Mouse (Mus musculus) limb, embryonic 15.5 days (tissue): ENCODE measurements around the gene Fam214b. TPM values are rescaled to one million over a fixed set of nuclear protein-coding genes. Genes with fewer than 3 reads are reported as not detected.
A peak's percentile ranks its signal among the peaks of the same experiment; 100 is the strongest.

ENCODE experiments used
- ATAC-seq: fragments of 200-750 bp; cut with Nextera tagmentation; 2 replicates; pipeline ENCODE4 v1.8.0; 2017; ENCODE audit warnings: low read depth, moderate TSS enrichment; ENCODE audit not compliant: insufficient number of reproducible peaks, low FRiP score, low TSS enrichment
- H3K27ac ChIP-seq: fragments of 300-500 bp; sonication (generic); 2 replicates; pipeline ENCODE4 v1.5.1; 2015; ENCODE audit warnings: moderate library complexity, mild to moderate bottlenecking, inconsistent platforms
- H3K27me3 ChIP-seq: fragments of 300-500 bp; sonication (generic); 2 replicates; pipeline ENCODE4 v1.6.1; 2015; ENCODE audit warnings: inconsistent platforms
- H3K36me3 ChIP-seq: fragments of 300-500 bp; sonication (generic); 2 replicates; pipeline ENCODE4 v1.6.1; 2015; ENCODE audit warnings: inconsistent platforms
- H3K4me1 ChIP-seq: fragments of 300-500 bp; sonication (generic); 2 replicates; pipeline ENCODE4 v1.6.1; 2015; ENCODE audit warnings: inconsistent platforms
- H3K4me2 ChIP-seq: fragments of 300-500 bp; sonication (generic); 2 replicates; pipeline ENCODE4 v1.6.1; 2015; ENCODE audit warnings: mild to moderate bottlenecking, inconsistent platforms
- H3K4me3 ChIP-seq: fragments of 300-500 bp; sonication (generic); 2 replicates; pipeline ENCODE4 v1.5.1; 2015; ENCODE audit warnings: mild to moderate bottlenecking, inconsistent platforms
- H3K9ac ChIP-seq: fragments of 300-500 bp; sonication (generic); 2 replicates; pipeline ENCODE4 v1.6.1; 2015; ENCODE audit warnings: inconsistent platforms
- H3K9me3 ChIP-seq: fragments of 300-500 bp; sonication (generic); 2 replicates; pipeline ENCODE4 v1.6.1; 2016; ENCODE audit warnings: inconsistent platforms
- WGBS: fragments of 180-500 bp; shearing (Covaris S2); methylation state at CpG from one replicate; pipeline ENCODE4 v1.1.7; 2015; 5-methylcytosine and 5-hydroxymethylcytosine counted together
- polyA plus RNA-seq: library from polyadenylated mRNA; unstranded; fragments of >200 nt; fragmentation: Nextera tagmentation; extraction: Ambion mirVana; gene quantifications from 2 replicates; pipeline ENCODE4 v1.2.1, GENCODE M21; 2015

The Fam214b gene
- polyA plus RNA-seq, 1 experiment from 2014 or later: 14.9 TPM

DNA sequence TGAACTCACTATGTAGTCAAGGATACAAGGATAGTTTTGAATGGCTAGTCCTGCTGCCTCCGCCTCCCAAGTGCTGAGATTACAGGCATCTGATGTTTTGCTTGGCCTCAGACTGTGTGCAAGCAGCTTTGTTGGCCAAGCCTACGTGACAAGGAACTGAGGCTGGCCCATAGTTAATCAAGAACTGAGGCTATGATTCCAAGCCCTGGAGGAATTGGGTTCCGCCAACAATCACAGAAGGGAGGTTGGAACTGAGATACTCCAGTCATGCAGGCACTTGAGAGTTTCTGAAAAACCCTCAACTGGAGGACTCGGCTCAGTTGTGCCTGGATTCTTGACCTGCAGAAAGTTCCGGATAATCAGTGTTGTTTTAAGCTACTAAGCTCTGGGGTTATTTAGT is 11.6 kb upstream of the Fam214b start:
- H3K9ac ChIP-seq: no peak overlapping the region
- peaks cover 27% of the 10 kb centered on the region for H3K27me3 ChIP-seq
- peaks cover 13% of the 10 kb centered on the region for H3K4me1 ChIP-seq
- no peak overlapping the region for H3K4me3 ChIP-seq
- H3K36me3 ChIP-seq: no peaks in the 10 kb centered on the region
- no peak overlapping the region for H3K27ac ChIP-seq
- no peak overlapping the region for H3K4me2 ChIP-seq
- ATAC-seq: no peak
- no peaks in the 10 kb centered on the region for H3K9me3 ChIP-seq
- WGBS: 87% methylated on average over 5 of the region's 5 CpGs

- no peak overlapping the region for H3K27ac ChIP-seq
- no peaks in the 10 kb centered on the region for H3K4me1 ChIP-seq
- H3K9ac ChIP-seq: no peak overlapping the region
- ATAC-seq: no peak
- H3K27me3 ChIP-seq: 0 out of 2 replicates have a peak, but pooled peaks cover 1% of the 10 kb centered on the region
- no peak overlapping the region for H3K4me3 ChIP-seq
- no peaks in the 10 kb centered on the region for H3K36me3 ChIP-seq
- no peaks in the 10 kb centered on the region for H3K9me3 ChIP-seq
- H3K4me2 ChIP-seq: no peak overlapping the region
- WGBS: 13% methylated on average over 4 of the region's 4 CpGs
Measured at GRCm38 (mm10) chr4:43052627-43053026, 6.6 kb upstream of the Fam214b start.

DNA sequence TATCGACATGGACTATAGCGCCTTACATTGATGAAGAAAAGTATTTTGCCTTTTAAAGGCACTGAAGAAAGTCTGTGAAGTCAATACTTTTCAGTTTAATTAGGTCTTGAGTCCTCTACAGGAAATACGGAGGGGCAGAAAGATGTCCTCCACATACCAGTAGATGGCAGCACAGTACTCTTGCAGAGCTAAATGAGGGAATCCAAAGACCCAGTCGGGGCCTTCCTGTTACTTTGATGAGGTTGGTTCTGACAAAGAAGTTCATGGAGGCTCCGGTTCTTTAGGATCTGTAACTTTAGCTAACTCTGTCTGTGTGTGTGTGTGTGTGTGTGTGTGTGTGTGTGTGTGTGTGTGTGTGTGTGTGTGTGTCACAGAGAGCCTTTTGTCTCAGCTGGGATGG is 1.2 kb upstream of the Fam214b start:
- Histone ChIP-seq H3K4me1 (peaks cover 19% of the 10 kb centered on the region), H3K36me3 (no peaks in the 10 kb centered on the region), H3K4me2 (no peak overlapping the region), H3K9me3 (no peaks in the 10 kb centered on the region), H3K9ac (no peak overlapping the region), H3K27ac (no peak overlapping the region), H3K27me3 (no peaks in the 10 kb centered on the region), H3K4me3 (no peak overlapping the region)
- WGBS: 6% methylated on average over 5 of the region's 5 CpGs
- no peak for ATAC-seq

DNA sequence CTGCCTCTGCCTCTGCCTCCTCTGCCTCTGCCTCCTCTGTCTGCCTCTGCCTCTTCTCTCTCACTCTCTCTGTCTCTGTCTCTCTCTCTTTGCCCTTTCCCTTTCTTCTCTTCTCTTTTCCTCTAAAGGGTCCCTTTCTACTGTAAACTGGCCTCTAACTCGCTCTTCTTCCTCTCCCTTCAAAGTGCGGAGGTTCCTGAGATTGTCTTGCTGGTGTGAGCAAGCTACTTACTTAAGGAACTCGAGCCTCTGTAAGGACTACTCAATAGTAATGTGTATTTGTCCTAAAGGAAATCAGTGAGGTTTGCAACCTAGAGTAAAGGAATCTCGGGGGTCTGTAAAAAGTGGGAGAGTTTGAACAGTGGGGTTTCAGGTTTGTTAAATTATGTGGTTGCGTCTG is 587 bp upstream of the Fam214b start:
- peaks cover 19% of the 10 kb centered on the region for H3K4me1 ChIP-seq
- peak overlapping the region; percentile 73; the same call in 1 of the 2 replicates for H3K4me2 ChIP-seq
- no peaks in the 10 kb centered on the region for H3K9me3 ChIP-seq
- no peaks in the 10 kb centered on the region for H3K36me3 ChIP-seq
- WGBS: 51% methylated on average over 5 of the region's 5 CpGs
- no peaks in the 10 kb centered on the region for H3K27me3 ChIP-seq
- H3K27ac ChIP-seq: no peak overlapping the region
- H3K4me3 ChIP-seq: no peak overlapping the region
- H3K9ac ChIP-seq: no peak overlapping the region
- ATAC-seq: no peak

GRCm38 (mm10) chr4:43045285-43045658 is 748 bp downstream of the Fam214b start:
- peak overlapping the region; percentile 73 for H3K4me2 ChIP-seq
- H3K27me3 ChIP-seq: no peaks in the 10 kb centered on the region
- peaks cover 23% of the 10 kb centered on the region for H3K4me1 ChIP-seq
- ATAC-seq: no peak
- peak overlapping the region; percentile 64; the same call in 1 of the 2 replicates for H3K27ac ChIP-seq
- no peaks in the 10 kb centered on the region for H3K36me3 ChIP-seq
- H3K4me3 ChIP-seq: peak overlapping the region; percentile 60
- H3K9me3 ChIP-seq: no peaks in the 10 kb centered on the region
- no peak overlapping the region for H3K9ac ChIP-seq
- 6% methylated on average over 13 of the region's 13 CpGs for WGBS

- H3K4me1 ChIP-seq: peaks cover 24% of the 10 kb centered on the region
- no peak for ATAC-seq
- whole genome bisulfite sequencing: 27% methylated on average over 4 of the region's 4 CpGs
- no peaks in the 10 kb centered on the region for H3K27me3 ChIP-seq
- H3K9me3 ChIP-seq: no peaks in the 10 kb centered on the region
- peak overlapping the region; percentile 64 for H3K27ac ChIP-seq
- H3K4me3 ChIP-seq: peak overlapping the region; percentile 60
- H3K4me2 ChIP-seq: peak overlapping the region; percentile 73
- no peak overlapping the region for H3K9ac ChIP-seq
- no peaks in the 10 kb centered on the region for H3K36me3 ChIP-seq
Measured at GRCm38 (mm10) chr4:43044673-43045072, 1.3 kb downstream of the Fam214b start.

GRCm38 (mm10) chr4:43043644-43044357 is 2.2 kb downstream of the Fam214b start:
- Histone ChIP-seq H3K9ac (no peak overlapping the region), H3K36me3 (no peaks in the 10 kb centered on the region), H3K9me3 (no peaks in the 10 kb centered on the region), H3K27me3 (no peaks in the 10 kb centered on the region), H3K27ac (peak overlapping the region; percentile 64), H3K4me2 (peak overlapping the region; percentile 30; the same call in 1 of the 2 replicates), H3K4me1 (peaks cover 33% of the 10 kb centered on the region), H3K4me3 (0 out of 2 replicates have a peak overlapping the region, but pooled peaks have one; percentile 3)
- WGBS: 26% methylated on average over 7 of the region's 7 CpGs
- no peak for ATAC-seq

GRCm38 (mm10) chr4:43040881-43041547 is 5.0 kb downstream of the Fam214b start:
- no peak overlapping the region for H3K4me3 ChIP-seq
- H3K9me3 ChIP-seq: no peaks in the 10 kb centered on the region
- no peak overlapping the region for H3K4me2 ChIP-seq
- 69% methylated on average over 9 of the region's 9 CpGs for WGBS
- no peak overlapping the region for H3K9ac ChIP-seq
- H3K27ac ChIP-seq: peak overlapping the region; percentile 5; the same call in 1 of the 2 replicates
- no peaks in the 10 kb centered on the region for H3K27me3 ChIP-seq
- peaks cover 40% of the 10 kb centered on the region for H3K4me1 ChIP-seq
- H3K36me3 ChIP-seq: peaks cover 7% of the 10 kb centered on the region
- no peak for ATAC-seq

GRCm38 (mm10) chr4:43040114-43040572 is 5.9 kb downstream of the Fam214b start:
- peak overlapping the region; percentile 71 for H3K4me3 ChIP-seq
- under 1% methylated on average over 25 of the region's 25 CpGs for WGBS

DNA sequence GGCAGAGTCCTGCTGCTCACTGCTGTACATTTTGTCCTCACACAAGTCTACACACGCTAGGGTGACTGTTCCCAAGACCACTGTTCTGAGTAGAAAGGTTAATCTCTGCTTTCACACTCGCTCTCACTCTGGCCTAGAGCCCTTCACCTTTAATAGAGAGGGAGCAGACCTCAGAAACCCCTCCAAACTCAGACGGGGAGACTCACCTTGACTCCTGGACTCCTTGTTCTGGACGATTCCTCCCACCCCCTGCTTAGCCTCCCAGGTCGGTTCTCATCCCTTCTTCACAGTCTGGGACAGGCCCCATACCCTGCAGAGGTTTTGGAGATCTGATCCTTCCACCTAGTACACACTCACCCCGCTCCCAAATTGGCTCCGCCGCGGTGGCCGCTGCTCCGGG is 6.4 kb downstream of the Fam214b start:
- peak; percentile 8; the same call in 1 of the 2 replicates for ATAC-seq

More at GRCm38 (mm10) chr4:43040114-43040572, 5.9 kb downstream of the Fam214b start:
- Histone ChIP-seq H3K9ac (peak overlapping the region; percentile 68), H3K27me3 (no peaks in the 10 kb centered on the region), H3K36me3 (peaks cover 16% of the 10 kb centered on the region), H3K4me1 (peaks cover 37% of the 10 kb centered on the region), H3K27ac (peak overlapping the region; percentile 88), H3K4me2 (peak overlapping the region; percentile 75), H3K9me3 (no peaks in the 10 kb centered on the region)
- ATAC-seq: peak; percentile 97

DNA sequence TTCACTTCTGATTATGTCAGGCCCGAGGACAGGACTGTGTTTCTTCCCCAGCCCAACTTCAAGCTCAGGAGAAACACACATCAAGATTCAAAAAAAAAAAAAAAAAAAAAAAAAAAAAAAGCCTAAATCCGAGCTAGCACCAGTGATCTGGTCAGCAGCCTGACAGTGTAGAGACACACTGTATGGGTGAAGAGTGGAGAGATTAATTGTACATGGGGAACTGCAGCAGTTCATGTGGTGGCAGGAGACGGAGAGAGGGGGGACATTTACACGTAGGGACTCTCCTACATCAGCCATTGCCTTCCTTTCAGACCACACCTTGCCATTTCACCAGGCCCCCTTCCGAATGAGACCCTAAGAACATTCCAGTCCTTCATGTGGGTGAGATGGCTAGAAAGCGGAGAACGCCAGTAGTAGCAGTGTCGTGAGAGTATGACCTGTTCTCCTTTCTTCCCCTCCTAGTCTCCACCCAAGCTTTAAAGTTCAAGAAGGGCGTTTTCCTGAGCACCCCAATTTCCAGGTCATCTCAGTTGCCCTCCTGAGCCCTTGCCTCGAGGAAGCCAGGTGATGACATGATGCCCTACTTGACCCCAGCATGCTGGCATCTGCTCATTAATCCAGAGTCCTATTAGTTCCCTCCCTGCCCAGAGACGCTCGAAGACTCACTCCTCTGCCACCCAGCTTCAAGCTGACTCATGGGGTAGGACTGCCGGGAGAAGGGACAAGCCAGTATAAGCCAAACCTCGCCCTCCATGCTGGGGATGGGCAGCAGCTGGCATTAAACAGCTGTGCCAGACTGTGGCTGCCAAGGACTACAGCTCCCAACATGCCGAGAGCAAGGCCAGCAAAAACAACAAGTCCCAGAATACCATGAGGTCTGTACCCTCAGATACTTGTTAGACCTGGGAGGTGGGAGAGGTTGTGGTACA is 7.2 kb downstream of the Fam214b start:
- H3K4me1 ChIP-seq: peaks cover 24% of the 10 kb centered on the region
- H3K4me2 ChIP-seq: peak overlapping the region; percentile 75
- H3K27ac ChIP-seq: peak overlapping the region; percentile 88

More for the DNA sequence above, 6.4 kb downstream of the Fam214b start:
- peak overlapping the region; percentile 68 for H3K9ac ChIP-seq
- H3K27me3 ChIP-seq: no peaks in the 10 kb centered on the region
- WGBS: 2% methylated on average over 11 of the region's 11 CpGs
- peaks cover 21% of the 10 kb centered on the region for H3K36me3 ChIP-seq
- H3K4me3 ChIP-seq: peak overlapping the region; percentile 71
- H3K9me3 ChIP-seq: no peaks in the 10 kb centered on the region
- H3K4me2 ChIP-seq: peak overlapping the region; percentile 75
- peaks cover 32% of the 10 kb centered on the region for H3K4me1 ChIP-seq
- peak overlapping the region; percentile 88 for H3K27ac ChIP-seq

More for the DNA sequence above, 7.2 kb downstream of the Fam214b start:
- peak overlapping the region; percentile 35; the same call in 1 of the 2 replicates for H3K9ac ChIP-seq
- no peaks in the 10 kb centered on the region for H3K9me3 ChIP-seq
- WGBS: 47% methylated on average over 15 of the region's 15 CpGs
- no peak for ATAC-seq
- H3K27me3 ChIP-seq: no peaks in the 10 kb centered on the region
- H3K4me3 ChIP-seq: peak overlapping the region; percentile 71
- peaks cover 29% of the 10 kb centered on the region for H3K36me3 ChIP-seq
